Mouse (Mus musculus): Measurements from ENCODE around the gene Hmgn3. TPM values are rescaled to one million over a fixed set of nuclear protein-coding genes. Genes with fewer than 3 reads are reported as not detected.

The Hmgn3 gene
- 16.5 and 17.5 TPM in 2 replicates for polyA plus RNA-seq (2012; rRNA removed; ENCODE audit: low replicate concordance)

GRCm38 (mm10) chr9:83146446-83147188 lies at the start of gene Hmgn3:
Hmgn3 (minus strand) TSS chr9:83146685.

Other genes with a start within 250 kb of the Hmgn3 start
- 2.7 and 5.3 TPM in 2 replicates for gene Phip, start 171.2 kb downstream of the Hmgn3 start, polyA plus RNA-seq (2012; rRNA removed; ENCODE audit: low replicate concordance)